Mouse (Mus musculus) right cerebral cortex, adult 18-20 months (tissue): Measurements from ENCODE around the gene Mad1l1.

Experiments
- DNase-seq: peaks from one replicate; pipeline ENCODE4 v3.0.0; 2022; ENCODE audit warnings: mixed read lengths

Mad1l1 gene

GRCm38 (mm10) chr5:140083911-140084310, 237.4 kb downstream of the Mad1l1 start:
- DNase-seq, result no peak

- DNase-seq, result peak; percentile 29
These were observed 239.0 kb downstream of the Mad1l1 start for GRCm38 (mm10) chr5:140082204-140082812.

- no peak for DNase-seq
These were observed 240.3 kb downstream of the Mad1l1 start for GRCm38 (mm10) chr5:140081084-140081483.

GRCm38 (mm10) chr5:140079511-140079910, 241.8 kb downstream of the Mad1l1 start:
- DNase-seq, result no peak

GRCm38 (mm10) chr5:140078406-140078805, 242.9 kb downstream of the Mad1l1 start:
- no peak for DNase-seq

GRCm38 (mm10) chr5:140076438-140076837, 244.9 kb downstream of the Mad1l1 start:
- no peak for DNase-seq

GRCm38 (mm10) chr5:140073671-140074116, 247.7 kb downstream of the Mad1l1 start:
- no peak for DNase-seq

GRCm38 (mm10) chr5:140073148-140073670, 248.1 kb downstream of the Mad1l1 start:
- no peak for DNase-seq

GRCm38 (mm10) chr5:140068506-140068905, 252.8 kb downstream of the Mad1l1 start:
- DNase-seq, result no peak

- DNase-seq, result no peak
These were observed 253.3 kb downstream of the Mad1l1 start for GRCm38 (mm10) chr5:140068051-140068450.

- DNase-seq, result no peak
These were observed 254.6 kb downstream of the Mad1l1 start for GRCm38 (mm10) chr5:140066769-140067168.

GRCm38 (mm10) chr5:140066281-140066680, 255.1 kb downstream of the Mad1l1 start:
- no peak for DNase-seq

- no peak for DNase-seq
These were observed 255.9 kb downstream of the Mad1l1 start for GRCm38 (mm10) chr5:140065281-140065945.

GRCm38 (mm10) chr5:140064521-140064920, 256.8 kb downstream of the Mad1l1 start:
- no peak for DNase-seq

- DNase-seq, result no peak
These were observed 258.5 kb downstream of the Mad1l1 start for GRCm38 (mm10) chr5:140062828-140063227.

GRCm38 (mm10) chr5:140062316-140062715, 259.0 kb downstream of the Mad1l1 start:
- no peak for DNase-seq

- peak; percentile 87 for DNase-seq
These were observed 260.0 kb downstream of the Mad1l1 start for GRCm38 (mm10) chr5:140061296-140061879.

GRCm38 (mm10) chr5:140056291-140056690, 265.1 kb downstream of the Mad1l1 start:
- no peak for DNase-seq

GRCm38 (mm10) chr5:140055431-140055830, 265.9 kb downstream of the Mad1l1 start:
- no peak for DNase-seq

GRCm38 (mm10) chr5:140053626-140054025, 267.7 kb downstream of the Mad1l1 start:
- peak; percentile 48 for DNase-seq

GRCm38 (mm10) chr5:140052405-140052804, 268.9 kb downstream of the Mad1l1 start:
- DNase-seq, result no peak

- no peak for DNase-seq
These were observed 275.9 kb downstream of the Mad1l1 start for GRCm38 (mm10) chr5:140045453-140045852.

GRCm38 (mm10) chr5:140043002-140043401, 278.4 kb downstream of the Mad1l1 start:
- no peak for DNase-seq
